Mouse (Mus musculus): ENCODE measurements at regions not wholly inside any gene's neighbourhood (a gene's known extent, or its start where the extent isn't known, plus 50 kb on each side); places are given as distances from the start of the nearest gene placed in this dataset.

DNA sequence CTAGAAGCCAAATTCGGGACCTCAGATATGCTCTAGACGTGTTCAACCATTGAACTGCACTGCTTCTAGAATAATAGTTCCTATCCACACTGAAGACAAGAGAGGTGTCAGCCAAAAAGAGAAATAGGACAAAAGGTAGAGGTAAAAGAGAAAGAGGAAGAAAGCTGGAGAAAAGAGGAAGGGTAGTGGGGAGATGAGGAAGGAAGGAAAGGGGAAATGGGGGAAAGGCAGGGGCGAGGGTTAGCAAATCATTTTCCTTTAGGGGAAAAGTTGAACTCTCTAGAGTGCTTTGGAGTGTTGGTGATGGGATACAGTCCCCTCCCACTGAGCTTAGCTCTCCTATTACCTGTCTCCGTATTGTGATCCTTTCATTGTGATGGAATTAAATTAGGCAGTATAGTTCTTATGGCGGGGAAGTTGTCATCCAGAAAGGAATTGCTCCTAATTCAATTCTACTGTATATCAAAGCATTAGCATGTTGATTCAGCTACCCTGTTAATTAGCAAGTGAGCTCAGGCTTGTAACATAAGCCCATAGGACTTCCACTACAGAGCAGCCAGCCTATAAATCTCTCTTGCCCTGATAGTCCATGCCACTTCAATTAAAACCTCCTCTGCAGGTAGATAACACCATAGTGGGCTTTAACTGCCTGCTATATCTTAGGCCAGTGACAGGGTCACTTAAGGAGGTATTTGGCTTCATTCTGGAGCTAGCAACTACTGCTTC is 379.6 kb downstream of the Mllt3 start:
- peaks cover 15% of the 10 kb centered on the region for H3K4me1 ChIP-seq (ENCODE audit: control insufficient read depth, insufficient read depth, low read length)

DNA sequence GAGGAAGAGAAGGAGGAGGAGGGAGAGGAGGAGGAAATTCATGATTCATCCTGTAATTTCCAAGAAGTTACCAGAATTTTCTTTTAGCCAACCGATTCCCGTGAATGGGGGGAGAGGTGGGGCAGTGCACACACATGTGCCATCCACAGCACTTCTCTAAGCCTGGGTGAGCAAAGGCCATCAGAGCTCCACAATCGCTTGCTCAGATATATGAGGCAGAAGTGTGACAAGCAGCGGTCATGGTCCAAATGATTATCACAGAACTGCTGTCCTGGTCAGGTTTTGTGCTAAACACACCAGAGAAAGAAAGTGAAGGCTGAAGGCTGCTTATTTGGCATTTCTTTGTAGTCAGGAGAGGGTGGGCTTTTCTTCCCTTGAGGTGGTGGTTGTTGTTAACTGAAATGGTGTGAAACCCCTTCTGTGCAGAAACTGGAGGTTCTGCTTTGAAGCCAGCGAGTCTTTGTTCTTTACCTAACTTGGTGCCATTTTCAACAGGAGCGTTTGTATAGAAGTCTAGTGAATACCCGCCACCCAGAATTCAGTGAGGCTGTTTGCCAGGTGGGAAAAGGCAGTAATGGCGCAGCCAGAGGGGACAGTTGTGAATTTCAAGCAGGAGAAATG is 380.7 kb downstream of the Mllt3 start:
- H3K27ac ChIP-seq (ENCODE audit: low read depth, low read length): no peak overlapping the region
- 80% methylated on average over 8 of the region's 8 CpGs for WGBS
- no peak for ATAC-seq (ENCODE audit: low FRiP score)

More for the DNA sequence above, 379.6 kb downstream of the Mllt3 start:
- 78% methylated on average over 5 of the region's 5 CpGs for WGBS
- no peaks in the 10 kb centered on the region for H3K27me3 ChIP-seq (ENCODE audit: control insufficient read depth, insufficient read depth, low read length)
- H3K4me2 ChIP-seq: no peak overlapping the region
- H3K36me3 ChIP-seq (ENCODE audit: control insufficient read depth, insufficient read depth, low read length): no peaks in the 10 kb centered on the region
- no peak overlapping the region for H3K27ac ChIP-seq (ENCODE audit: low read depth, low read length)
- DNase-seq (ENCODE audit: low spot score, missing footprints) (no peak), ATAC-seq (ENCODE audit: low FRiP score) (no peak)
- no peak overlapping the region for H3K9ac ChIP-seq (ENCODE audit: low read length)
- no peak overlapping the region for H3K4me3 ChIP-seq (ENCODE audit: low read depth, low read length)
- no peaks in the 10 kb centered on the region for H3K9me3 ChIP-seq (ENCODE audit: control insufficient read depth, low read length)

GRCm38 (mm10) chr4:87651275-87651674 is 381.9 kb downstream of the Mllt3 start:
- peaks cover 24% of the 10 kb centered on the region for H3K4me1 ChIP-seq (ENCODE audit: control insufficient read depth, insufficient read depth, low read length)
- no peak overlapping the region for H3K9ac ChIP-seq (ENCODE audit: low read length)
- WGBS: 48% methylated on average over 3 of the region's 3 CpGs
- no peak overlapping the region for H3K4me3 ChIP-seq (ENCODE audit: low read depth, low read length)
- no peak for ATAC-seq (ENCODE audit: low FRiP score)
- no peak overlapping the region for H3K4me2 ChIP-seq
- peak overlapping the region; percentile 52 for H3K27ac ChIP-seq (ENCODE audit: low read depth, low read length)
- H3K36me3 ChIP-seq (ENCODE audit: control insufficient read depth, insufficient read depth, low read length): no peaks in the 10 kb centered on the region
- H3K27me3 ChIP-seq (ENCODE audit: control insufficient read depth, insufficient read depth, low read length): no peaks in the 10 kb centered on the region
- H3K9me3 ChIP-seq (ENCODE audit: control insufficient read depth, low read length): no peaks in the 10 kb centered on the region
- DNase-seq (ENCODE audit: low spot score, missing footprints): no peak

More for the DNA sequence above, 380.7 kb downstream of the Mllt3 start:
- peaks cover 24% of the 10 kb centered on the region for H3K4me1 ChIP-seq (ENCODE audit: control insufficient read depth, insufficient read depth, low read length)
- H3K27me3 ChIP-seq (ENCODE audit: control insufficient read depth, insufficient read depth, low read length): no peaks in the 10 kb centered on the region
- H3K9ac ChIP-seq (ENCODE audit: low read length): no peak overlapping the region
- H3K4me2 ChIP-seq: no peak overlapping the region
- H3K36me3 ChIP-seq (ENCODE audit: control insufficient read depth, insufficient read depth, low read length): no peaks in the 10 kb centered on the region
- no peaks in the 10 kb centered on the region for H3K9me3 ChIP-seq (ENCODE audit: control insufficient read depth, low read length)
- DNase-seq (ENCODE audit: low spot score, missing footprints): no peak
- H3K4me3 ChIP-seq (ENCODE audit: low read depth, low read length): no peak overlapping the region

- H3K9ac ChIP-seq (ENCODE audit: low read length): no peak overlapping the region
- H3K9me3 ChIP-seq (ENCODE audit: control insufficient read depth, low read length): no peaks in the 10 kb centered on the region
- peak overlapping the region; percentile 52 for H3K27ac ChIP-seq (ENCODE audit: low read depth, low read length)
- peaks cover 24% of the 10 kb centered on the region for H3K4me1 ChIP-seq (ENCODE audit: control insufficient read depth, insufficient read depth, low read length)
- WGBS: 15% methylated on average over 6 of the region's 6 CpGs
- H3K36me3 ChIP-seq (ENCODE audit: control insufficient read depth, insufficient read depth, low read length): no peaks in the 10 kb centered on the region
- peak; percentile 90 for DNase-seq (ENCODE audit: low spot score, missing footprints)
- ATAC-seq (ENCODE audit: low FRiP score): no peak
- H3K4me2 ChIP-seq: no peak overlapping the region
- H3K27me3 ChIP-seq (ENCODE audit: control insufficient read depth, insufficient read depth, low read length): no peaks in the 10 kb centered on the region
- no peak overlapping the region for H3K4me3 ChIP-seq (ENCODE audit: low read depth, low read length)
Observed at GRCm38 (mm10) chr4:87650837-87651236, 382.3 kb downstream of the Mllt3 start.

DNA sequence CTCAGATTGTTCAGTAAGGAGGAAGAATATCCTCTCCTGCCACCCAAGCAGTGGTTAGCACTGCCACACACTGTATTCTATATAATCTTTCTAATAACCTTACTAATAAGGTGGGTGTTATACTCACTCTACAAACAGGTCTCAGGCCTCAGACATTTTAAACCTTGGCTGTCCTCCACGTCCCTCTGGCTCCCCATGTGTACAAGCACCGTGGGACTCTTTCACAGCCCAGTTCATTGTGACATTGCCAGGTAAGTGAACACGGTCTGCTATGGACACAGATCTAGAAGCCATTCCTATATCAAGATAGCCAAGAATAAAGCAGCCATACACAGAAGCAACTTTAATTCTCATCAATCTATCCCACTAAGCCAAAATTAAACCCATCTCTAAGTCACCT is 382.8 kb downstream of the Mllt3 start:
- DNase-seq (ENCODE audit: low spot score, missing footprints): no peak

DNA sequence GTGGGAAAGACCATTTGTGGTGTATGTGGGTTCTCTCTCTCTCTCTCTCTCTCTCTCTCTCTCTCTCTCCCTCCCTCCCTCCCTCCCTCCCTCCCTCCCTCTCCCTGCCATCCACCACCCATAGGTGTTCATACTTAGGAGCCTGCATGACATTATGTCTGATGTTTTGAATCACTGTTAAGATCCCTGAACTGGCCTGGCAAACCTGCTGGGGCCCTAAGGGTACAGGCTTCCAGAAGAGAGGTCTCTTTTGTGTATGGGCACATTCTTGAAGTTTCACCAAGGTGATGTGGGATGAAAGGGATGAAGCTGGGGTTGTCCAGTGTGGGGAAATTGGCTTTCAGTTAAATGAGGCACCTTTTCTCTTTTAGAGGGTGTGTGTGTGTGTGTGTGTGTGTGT is 384.2 kb downstream of the Mllt3 start:
- Histone ChIP-seq H3K27ac (ENCODE audit: low read depth, low read length) (peak overlapping the region; percentile 80), H3K9me3 (ENCODE audit: control insufficient read depth, low read length) (no peaks in the 10 kb centered on the region), H3K27me3 (ENCODE audit: control insufficient read depth, insufficient read depth, low read length) (no peaks in the 10 kb centered on the region), H3K4me2 (no peak overlapping the region; the same call in 1 of the 2 replicates), H3K36me3 (ENCODE audit: control insufficient read depth, insufficient read depth, low read length) (no peaks in the 10 kb centered on the region), H3K9ac (ENCODE audit: low read length) (no peak overlapping the region), H3K4me3 (ENCODE audit: low read depth, low read length) (no peak overlapping the region), H3K4me1 (ENCODE audit: control insufficient read depth, insufficient read depth, low read length) (peaks cover 24% of the 10 kb centered on the region)
- DNase-seq (ENCODE audit: low spot score, missing footprints): no peak
- peak; percentile 49 for ATAC-seq (ENCODE audit: low FRiP score)

More for the DNA sequence above, 382.8 kb downstream of the Mllt3 start:
- H3K9me3 ChIP-seq (ENCODE audit: control insufficient read depth, low read length): no peaks in the 10 kb centered on the region
- WGBS: 56% methylated on average over 3 of the region's 3 CpGs
- no peaks in the 10 kb centered on the region for H3K27me3 ChIP-seq (ENCODE audit: control insufficient read depth, insufficient read depth, low read length)
- H3K4me3 ChIP-seq (ENCODE audit: low read depth, low read length): no peak overlapping the region
- no peak for ATAC-seq (ENCODE audit: low FRiP score)
- H3K4me2 ChIP-seq: no peak overlapping the region
- no peak overlapping the region for H3K27ac ChIP-seq (ENCODE audit: low read depth, low read length)
- H3K4me1 ChIP-seq (ENCODE audit: control insufficient read depth, insufficient read depth, low read length): peaks cover 24% of the 10 kb centered on the region
- no peak overlapping the region for H3K9ac ChIP-seq (ENCODE audit: low read length)
- H3K36me3 ChIP-seq (ENCODE audit: control insufficient read depth, insufficient read depth, low read length): no peaks in the 10 kb centered on the region

DNA sequence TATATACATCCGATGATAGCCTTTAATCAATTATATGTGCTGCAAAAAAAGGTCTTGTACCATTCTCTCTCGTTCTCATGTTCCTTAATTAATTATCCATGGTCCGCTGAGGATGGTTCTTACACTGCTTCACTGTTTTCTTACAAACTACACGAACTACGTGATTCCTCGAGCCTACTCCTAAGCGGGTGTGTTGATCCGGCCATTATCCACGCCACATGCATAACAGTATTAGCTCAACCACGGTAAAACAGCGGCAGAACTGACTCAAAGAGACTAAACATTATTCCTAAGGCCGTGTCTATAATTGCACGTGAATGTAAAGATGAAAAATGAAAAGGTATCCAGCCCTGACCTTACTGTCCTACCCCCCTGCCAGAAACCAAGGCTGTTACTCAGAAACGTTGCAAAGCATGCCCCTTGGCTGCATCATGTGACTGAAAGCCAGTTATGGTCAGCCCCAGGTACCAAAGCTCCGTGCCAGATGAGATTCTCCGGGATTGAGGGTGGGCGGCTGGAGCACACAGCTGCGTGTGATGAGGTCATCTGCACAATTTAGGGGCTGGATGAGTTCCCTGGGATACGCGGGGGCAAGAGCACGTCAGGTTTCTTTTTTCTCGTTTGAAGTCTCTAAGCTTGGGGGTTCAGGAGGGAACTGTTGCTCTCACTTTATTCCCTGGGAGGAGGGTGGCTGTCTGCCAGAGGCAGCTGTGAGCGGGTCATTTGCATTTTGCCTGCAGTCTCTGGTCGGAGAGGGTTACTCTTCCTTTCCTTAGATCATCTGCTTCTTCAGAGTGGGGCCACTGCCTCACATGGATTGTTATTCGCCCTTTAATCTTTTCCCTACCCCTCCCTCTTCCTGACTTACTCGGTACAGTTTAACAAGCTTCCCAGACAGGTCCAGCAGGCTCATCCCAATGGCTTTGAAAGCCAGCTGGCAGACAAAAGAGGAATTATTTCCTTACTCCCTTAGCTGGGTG is 384.9 kb downstream of the Mllt3 start:
- Histone ChIP-seq H3K4me1 (ENCODE audit: control insufficient read depth, insufficient read depth, low read length) (peaks cover 24% of the 10 kb centered on the region), H3K9me3 (ENCODE audit: control insufficient read depth, low read length) (no peaks in the 10 kb centered on the region), H3K36me3 (ENCODE audit: control insufficient read depth, insufficient read depth, low read length) (no peaks in the 10 kb centered on the region), H3K27me3 (ENCODE audit: control insufficient read depth, insufficient read depth, low read length) (no peaks in the 10 kb centered on the region), H3K27ac (ENCODE audit: low read depth, low read length) (peak overlapping the region; percentile 80), H3K9ac (ENCODE audit: low read length) (peak overlapping the region; percentile 35), H3K4me2 (peak overlapping the region; percentile 56), H3K4me3 (ENCODE audit: low read depth, low read length) (peak overlapping the region; percentile 17)
- ATAC-seq (ENCODE audit: low FRiP score) (peak; percentile 92), DNase-seq (ENCODE audit: low spot score, missing footprints) (peak; percentile 96)
- 6% methylated on average over 26 of the region's 26 CpGs for WGBS

- no peak overlapping the region for H3K4me2 ChIP-seq
- 87% methylated on average over 5 of the region's 5 CpGs for WGBS
Observed at GRCm38 (mm10) chr4:87642002-87642401, 391.2 kb downstream of the Mllt3 start.

More at GRCm38 (mm10) chr4:87642002-87642401, 391.2 kb downstream of the Mllt3 start:
- Histone ChIP-seq H3K4me3 (ENCODE audit: low read depth, low read length) (no peak overlapping the region), H3K9me3 (ENCODE audit: control insufficient read depth, low read length) (no peaks in the 10 kb centered on the region), H3K36me3 (ENCODE audit: control insufficient read depth, insufficient read depth, low read length) (no peaks in the 10 kb centered on the region), H3K9ac (ENCODE audit: low read length) (no peak overlapping the region), H3K27me3 (ENCODE audit: control insufficient read depth, insufficient read depth, low read length) (no peaks in the 10 kb centered on the region), H3K4me1 (ENCODE audit: control insufficient read depth, insufficient read depth, low read length) (peaks cover 9% of the 10 kb centered on the region; the same call in 1 of the 2 replicates), H3K27ac (ENCODE audit: low read depth, low read length) (no peak overlapping the region)
- no peak for ATAC-seq (ENCODE audit: low FRiP score)
- DNase-seq (ENCODE audit: low spot score, missing footprints): no peak
